Mouse (Mus musculus) bone marrow, adult 2 months (tissue): ENCODE data around the gene Crot. TPM values are rescaled to one million over a fixed set of nuclear protein-coding genes. Genes with fewer than 3 reads are reported as not detected.

Experiments
- H3K27ac ChIP-seq: fragments of 200-500 bp; 2 replicates; pipeline ENCODE4 v1.5.1; 2012; ENCODE audit warnings: low read depth, mild to moderate bottlenecking, control low read depth, inconsistent platforms, low read length; ENCODE audit not compliant: control insufficient read depth, poor library complexity, insufficient read depth
- H3K4me1 ChIP-seq: fragments of 200-500 bp; 2 replicates; pipeline ENCODE4 v1.6.1; 2011; ENCODE audit warnings: low read length; ENCODE audit not compliant: control insufficient read depth, insufficient read depth
- H3K4me3 ChIP-seq: fragments of 200-500 bp; replicated peaks from 2 replicates; pipeline ENCODE3; 2011; ENCODE audit warnings: mild to moderate bottlenecking, low read depth, low read length, control low read depth; ENCODE audit not compliant: control insufficient read depth
- CTCF ChIP-seq: fragments of 200-500 bp; IDR thresholded peaks from 2 replicates; pipeline ENCODE4 v1.5.1; 2011; ENCODE audit warnings: low read length, control low read depth; ENCODE audit not compliant: control insufficient read depth, insufficient read depth
- POLR2A ChIP-seq: fragments of 200-500 bp; IDR thresholded peaks from 2 replicates; pipeline ENCODE4 v1.6.1; 2011; ENCODE audit warnings: low read depth, mild to moderate bottlenecking, control low read depth, low read length, borderline replicate concordance; ENCODE audit not compliant: control insufficient read depth
- WGBS: fragments of 180-500 bp; shearing (Covaris S2); methylation state at CpG from one replicate; pipeline ENCODE4 v1.1.7; 2018; 5-methylcytosine and 5-hydroxymethylcytosine counted together
- polyA plus RNA-seq: library from polyadenylated mRNA; stranded (reverse); fragments of >200 nt; gene quantifications from 2 replicates; pipeline ENCODE4 v1.2.4, GENCODE M21; 2011; ENCODE audit warnings: low replicate concordance; ENCODE audit not compliant: missing spikeins, insufficient read depth, insufficient read length

Gene Crot
- polyA plus RNA-seq, 1 experiment: 10.7 TPM

DNA sequence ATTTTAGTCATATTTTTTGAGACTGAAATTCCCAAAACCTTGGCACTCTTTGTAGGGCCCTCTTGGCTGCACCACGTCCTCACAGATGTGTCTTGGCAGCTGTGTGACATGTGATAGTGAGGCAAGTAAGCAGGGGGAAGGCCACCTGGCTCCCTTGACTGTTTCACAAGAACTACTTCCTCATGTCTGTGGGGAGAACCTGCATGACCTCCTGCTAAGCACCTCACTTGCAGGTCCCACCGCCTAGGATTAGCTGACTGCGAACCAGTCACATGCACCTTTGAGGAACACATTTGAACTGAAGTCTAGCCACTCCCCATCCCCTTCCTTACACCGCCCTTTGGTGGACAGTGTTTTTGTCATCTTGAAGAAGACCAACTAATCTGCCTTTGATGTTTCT is 40.2 kb upstream of the Crot start:
- TF ChIP-seq CTCF (no peak), POLR2A (no peak)
- H3K27ac ChIP-seq: no peak overlapping the region
- H3K4me3 ChIP-seq: no peak overlapping the region
- H3K4me1 ChIP-seq: no peaks in the 10 kb centered on the region; the same call in 1 of the 2 replicates
- WGBS: 16% methylated on average over 4 of the region's 4 CpGs

DNA sequence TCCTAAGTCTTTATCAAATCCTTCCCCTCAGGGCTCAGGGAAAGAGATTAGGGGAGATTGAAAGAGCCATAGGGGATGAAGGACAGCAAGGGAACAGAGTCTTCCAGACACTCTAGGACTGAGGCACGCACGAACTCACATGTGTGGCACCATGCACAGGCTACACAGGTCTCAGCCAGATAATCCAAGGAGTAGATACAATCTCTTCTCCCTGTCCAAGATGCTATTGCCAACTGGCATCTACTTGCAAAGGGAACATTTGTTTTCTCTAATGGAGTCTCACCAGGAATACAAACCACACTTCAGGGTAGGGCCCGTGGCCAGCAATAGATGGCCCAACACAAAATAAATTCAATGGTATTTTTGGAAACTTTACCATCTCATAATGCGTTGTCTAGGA is 38.3 kb upstream of the Crot start:
- Histone ChIP-seq H3K4me3 (no peak overlapping the region), H3K4me1 (no peaks in the 10 kb centered on the region; the same call in 1 of the 2 replicates), H3K27ac (no peak overlapping the region)
- TF ChIP-seq POLR2A: no peak
- no peak for TF ChIP-seq CTCF
- 90% methylated on average over 4 of the region's 4 CpGs for WGBS

DNA sequence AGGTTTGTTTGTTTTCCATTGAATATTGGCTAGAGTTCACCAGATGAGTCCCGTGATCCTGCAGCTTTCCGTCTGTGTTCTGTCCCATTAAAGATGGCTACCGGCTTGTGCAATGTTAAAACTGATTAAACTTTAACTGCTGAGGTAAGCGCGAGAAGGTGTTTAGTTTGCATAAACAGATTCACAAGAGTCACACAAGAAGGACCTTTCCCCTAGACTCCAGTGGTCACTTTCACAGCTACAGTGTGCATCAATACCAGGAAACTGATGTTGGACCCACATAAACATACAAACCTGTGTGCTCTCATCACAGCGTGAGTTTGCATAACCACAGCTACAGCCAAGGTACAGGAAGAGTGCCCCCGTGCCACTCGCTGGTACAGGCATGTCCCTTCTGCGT is 37.4 kb upstream of the Crot start:
- Histone ChIP-seq H3K27ac (no peak overlapping the region), H3K4me3 (no peak overlapping the region), H3K4me1 (no peaks in the 10 kb centered on the region; the same call in 1 of the 2 replicates)
- no peak for TF ChIP-seq POLR2A
- TF ChIP-seq CTCF: no peak
- 78% methylated on average over 9 of the region's 9 CpGs for WGBS

GRCm38 (mm10) chr5:9033843-9034242 is 36.7 kb upstream of the Crot start:
- H3K4me1 ChIP-seq: no peaks in the 10 kb centered on the region; the same call in 1 of the 2 replicates
- TF ChIP-seq CTCF (no peak), POLR2A (no peak)
- no peak overlapping the region for H3K27ac ChIP-seq
- 87% methylated on average over 5 of the region's 5 CpGs for WGBS
- no peak overlapping the region for H3K4me3 ChIP-seq

DNA sequence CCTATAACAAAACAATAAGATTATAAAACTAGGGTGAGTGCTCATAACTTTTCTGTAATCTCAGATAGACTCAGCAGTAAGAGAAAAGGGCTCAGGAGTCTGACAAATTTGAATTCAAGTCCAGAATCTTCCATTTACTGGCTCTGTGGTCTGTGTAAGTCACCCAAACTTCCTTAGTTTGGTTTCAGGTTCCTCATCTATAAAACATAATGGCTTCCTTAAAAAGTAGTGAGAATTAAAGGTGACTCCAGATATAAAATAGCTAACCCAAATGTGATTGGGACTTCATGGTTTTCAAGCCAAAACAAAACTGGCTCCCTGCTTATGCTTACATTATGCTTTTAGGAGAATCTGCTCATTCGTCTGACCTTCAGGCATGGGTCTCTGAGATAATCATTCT is 35.5 kb upstream of the Crot start:
- TF ChIP-seq POLR2A (no peak), CTCF (no peak)
- 78% methylated on average over 1 of the region's 1 CpGs for WGBS
- H3K4me1 ChIP-seq: no peaks in the 10 kb centered on the region; the same call in 1 of the 2 replicates
- no peak overlapping the region for H3K27ac ChIP-seq
- no peak overlapping the region for H3K4me3 ChIP-seq

GRCm38 (mm10) chr5:9032101-9032590 is 35.0 kb upstream of the Crot start:
- WGBS: 82% methylated on average over 8 of the region's 8 CpGs
- H3K27ac ChIP-seq: no peak overlapping the region
- TF ChIP-seq POLR2A: no peak
- TF ChIP-seq CTCF: no peak

GRCm38 (mm10) chr5:9028266-9028841 is 31.2 kb upstream of the Crot start:
- 41% methylated on average over 1 of the region's 1 CpGs for WGBS
- no peak overlapping the region for H3K27ac ChIP-seq

More at GRCm38 (mm10) chr5:9032101-9032590, 35.0 kb upstream of the Crot start:
- Histone ChIP-seq H3K4me1 (no peaks in the 10 kb centered on the region; the same call in 1 of the 2 replicates), H3K4me3 (no peak overlapping the region)

GRCm38 (mm10) chr5:9015352-9015751 is 18.2 kb upstream of the Crot start:
- H3K4me1 ChIP-seq: no peaks in the 10 kb centered on the region
- TF ChIP-seq POLR2A: no peak
- no peak for TF ChIP-seq CTCF
- no peak overlapping the region for H3K27ac ChIP-seq
- no peak overlapping the region for H3K4me3 ChIP-seq
- 7% methylated on average over 3 of the region's 3 CpGs for WGBS

More at GRCm38 (mm10) chr5:9028266-9028841, 31.2 kb upstream of the Crot start:
- H3K4me1 ChIP-seq: no peaks in the 10 kb centered on the region; the same call in 1 of the 2 replicates
- no peak for TF ChIP-seq CTCF
- no peak for TF ChIP-seq POLR2A
- no peak overlapping the region for H3K4me3 ChIP-seq
